Mouse (Mus musculus): ENCODE measurements around the gene Ctla4. TPM values are rescaled to one million over a fixed set of nuclear protein-coding genes. Genes with fewer than 3 reads are reported as not detected.

The Ctla4 gene
- polyA plus RNA-seq, 1 experiment, result not detected

- Histone ChIP-seq H3K79me2 (ENCODE audit: control insufficient read depth, insufficient read depth) (no peaks in the 10 kb centered on the region), H3K4me3 (no peak overlapping the region), H3ac (ENCODE audit: control insufficient read depth, insufficient read length) (no peak overlapping the region), H3K4me2 (ENCODE audit: low read depth) (no peak overlapping the region), H3K36me3 (ENCODE audit: control insufficient read depth, insufficient read depth) (no peaks in the 10 kb centered on the region), H3K27me3 (ENCODE audit: control insufficient read depth, insufficient read depth, insufficient read length) (no peaks in the 10 kb centered on the region)
- no peak for TF ChIP-seq MAX (IDR thresholded peaks at IDR 0.05; ENCODE audit: low read depth)
- TF ChIP-seq POLR2AphosphoS2 (IDR thresholded peaks at IDR 0.05; ENCODE audit: insufficient read length, low read depth), result no peak
- TF ChIP-seq TCF12 (IDR thresholded peaks at IDR 0.05; ENCODE audit: insufficient read depth, poor library complexity, severe bottlenecking), result no peak
- TF ChIP-seq POLR2A (IDR thresholded peaks at IDR 0.05; ENCODE audit: insufficient read length, low read depth), result no peak
- no peak for TF ChIP-seq TCF3 (IDR thresholded peaks at IDR 0.05; ENCODE audit: insufficient read length, low read depth)
- no peak for TF ChIP-seq MYOD1 (IDR thresholded peaks at IDR 0.05; ENCODE audit: control insufficient read depth in 1 of 3, insufficient read length in 2 of 3, low read depth in 2 of 3)
- no peak for TF ChIP-seq USF1 (IDR thresholded peaks at IDR 0.05; ENCODE audit: low read depth)
- TF ChIP-seq CEBPB (IDR thresholded peaks at IDR 0.05; ENCODE audit: insufficient read depth, poor library complexity, severe bottlenecking), result no peak
- TF ChIP-seq SRF (IDR thresholded peaks at IDR 0.05; ENCODE audit: control insufficient read depth, insufficient read length, low read depth), result no peak
- no peak for TF ChIP-seq E2F4 (IDR thresholded peaks at IDR 0.05; ENCODE audit: insufficient read depth)
- TF ChIP-seq MYOG (IDR thresholded peaks at IDR 0.05; ENCODE audit: control insufficient read depth in 1 of 3, insufficient read depth in 1 of 3, insufficient read length in 2 of 3, low read depth in 2 of 3), result no peak
- TF ChIP-seq REST (IDR thresholded peaks at IDR 0.05; ENCODE audit: insufficient read depth, insufficient read length), result no peak
Measured at GRCm38 (mm10) chr1:60853330-60853956, 33.4 kb upstream of the Ctla4 start.

GRCm38 (mm10) chr1:60853991-60854390, 32.8 kb upstream of the Ctla4 start:
- Histone ChIP-seq H3K36me3 (ENCODE audit: control insufficient read depth, insufficient read depth) (no peaks in the 10 kb centered on the region), H3K27me3 (ENCODE audit: control insufficient read depth, insufficient read depth, insufficient read length) (no peaks in the 10 kb centered on the region)

GRCm38 (mm10) chr1:60857351-60858220, 29.2 kb upstream of the Ctla4 start:
- Histone ChIP-seq H3K79me2 (ENCODE audit: control insufficient read depth, insufficient read depth) (no peaks in the 10 kb centered on the region), H3K4me2 (ENCODE audit: low read depth) (no peak overlapping the region), H3ac (ENCODE audit: control insufficient read depth, insufficient read length) (no peak overlapping the region), H3K36me3 (ENCODE audit: control insufficient read depth, insufficient read depth) (no peaks in the 10 kb centered on the region), H3K4me3 (no peak overlapping the region), H3K27me3 (ENCODE audit: control insufficient read depth, insufficient read depth, insufficient read length) (no peaks in the 10 kb centered on the region)
- no peak for TF ChIP-seq SRF (IDR thresholded peaks at IDR 0.05; ENCODE audit: control insufficient read depth, insufficient read length, low read depth)
- TF ChIP-seq CEBPB (IDR thresholded peaks at IDR 0.05; ENCODE audit: insufficient read depth, poor library complexity, severe bottlenecking), result no peak
- TF ChIP-seq USF1 (IDR thresholded peaks at IDR 0.05; ENCODE audit: low read depth), result no peak
- TF ChIP-seq MYOG (IDR thresholded peaks at IDR 0.05; ENCODE audit: control insufficient read depth in 1 of 3, insufficient read depth in 1 of 3, insufficient read length in 2 of 3, low read depth in 2 of 3), result no peak
- TF ChIP-seq MAX (IDR thresholded peaks at IDR 0.05; ENCODE audit: low read depth), result no peak
- no peak for TF ChIP-seq POLR2AphosphoS2 (IDR thresholded peaks at IDR 0.05; ENCODE audit: insufficient read length, low read depth)
- no peak for TF ChIP-seq E2F4 (IDR thresholded peaks at IDR 0.05; ENCODE audit: insufficient read depth)

More at GRCm38 (mm10) chr1:60853991-60854390, 32.8 kb upstream of the Ctla4 start:
- Histone ChIP-seq H3K79me2 (ENCODE audit: control insufficient read depth, insufficient read depth) (no peaks in the 10 kb centered on the region), H3ac (ENCODE audit: control insufficient read depth, insufficient read length) (no peak overlapping the region), H3K4me2 (ENCODE audit: low read depth) (no peak overlapping the region), H3K4me3 (no peak overlapping the region)
- TF ChIP-seq E2F4 (IDR thresholded peaks at IDR 0.05; ENCODE audit: insufficient read depth) (no peak), TCF12 (IDR thresholded peaks at IDR 0.05; ENCODE audit: insufficient read depth, poor library complexity, severe bottlenecking) (no peak), CEBPB (IDR thresholded peaks at IDR 0.05; ENCODE audit: insufficient read depth, poor library complexity, severe bottlenecking) (no peak), POLR2A (IDR thresholded peaks at IDR 0.05; ENCODE audit: insufficient read length, low read depth) (no peak), USF1 (IDR thresholded peaks at IDR 0.05; ENCODE audit: low read depth) (no peak), SRF (IDR thresholded peaks at IDR 0.05; ENCODE audit: control insufficient read depth, insufficient read length, low read depth) (no peak), REST (IDR thresholded peaks at IDR 0.05; ENCODE audit: insufficient read depth, insufficient read length) (no peak)

GRCm38 (mm10) chr1:60859159-60859558, 27.6 kb upstream of the Ctla4 start:
- Histone ChIP-seq H3K36me3 (ENCODE audit: control insufficient read depth, insufficient read depth) (no peaks in the 10 kb centered on the region), H3K4me2 (ENCODE audit: low read depth) (no peak overlapping the region), H3K79me2 (ENCODE audit: control insufficient read depth, insufficient read depth) (no peaks in the 10 kb centered on the region), H3K27me3 (ENCODE audit: control insufficient read depth, insufficient read depth, insufficient read length) (no peaks in the 10 kb centered on the region), H3ac (ENCODE audit: control insufficient read depth, insufficient read length) (no peak overlapping the region), H3K4me3 (no peak overlapping the region)
- no peak for TF ChIP-seq POLR2A (IDR thresholded peaks at IDR 0.05; ENCODE audit: insufficient read length, low read depth)
- TF ChIP-seq MYOD1 (IDR thresholded peaks at IDR 0.05; ENCODE audit: control insufficient read depth in 1 of 3, insufficient read length in 2 of 3, low read depth in 2 of 3), result no peak
- TF ChIP-seq SRF (IDR thresholded peaks at IDR 0.05; ENCODE audit: control insufficient read depth, insufficient read length, low read depth), result no peak

- Histone ChIP-seq H3K27me3 (ENCODE audit: control insufficient read depth, insufficient read depth, insufficient read length) (no peaks in the 10 kb centered on the region), H3K4me2 (ENCODE audit: low read depth) (peak overlapping the region; percentile 63), H3K36me3 (ENCODE audit: control insufficient read depth, insufficient read depth) (no peaks in the 10 kb centered on the region), H3K4me3 (no peak overlapping the region), H3ac (ENCODE audit: control insufficient read depth, insufficient read length) (no peak overlapping the region), H3K79me2 (ENCODE audit: control insufficient read depth, insufficient read depth) (no peaks in the 10 kb centered on the region)
- TF ChIP-seq POLR2A (IDR thresholded peaks at IDR 0.05; ENCODE audit: insufficient read length, low read depth) (no peak), CEBPB (IDR thresholded peaks at IDR 0.05; ENCODE audit: insufficient read depth, poor library complexity, severe bottlenecking) (peak; percentile 98)
Measured at GRCm38 (mm10) chr1:60859842-60860241, 27.0 kb upstream of the Ctla4 start.
